In the genomic region with DNA sequence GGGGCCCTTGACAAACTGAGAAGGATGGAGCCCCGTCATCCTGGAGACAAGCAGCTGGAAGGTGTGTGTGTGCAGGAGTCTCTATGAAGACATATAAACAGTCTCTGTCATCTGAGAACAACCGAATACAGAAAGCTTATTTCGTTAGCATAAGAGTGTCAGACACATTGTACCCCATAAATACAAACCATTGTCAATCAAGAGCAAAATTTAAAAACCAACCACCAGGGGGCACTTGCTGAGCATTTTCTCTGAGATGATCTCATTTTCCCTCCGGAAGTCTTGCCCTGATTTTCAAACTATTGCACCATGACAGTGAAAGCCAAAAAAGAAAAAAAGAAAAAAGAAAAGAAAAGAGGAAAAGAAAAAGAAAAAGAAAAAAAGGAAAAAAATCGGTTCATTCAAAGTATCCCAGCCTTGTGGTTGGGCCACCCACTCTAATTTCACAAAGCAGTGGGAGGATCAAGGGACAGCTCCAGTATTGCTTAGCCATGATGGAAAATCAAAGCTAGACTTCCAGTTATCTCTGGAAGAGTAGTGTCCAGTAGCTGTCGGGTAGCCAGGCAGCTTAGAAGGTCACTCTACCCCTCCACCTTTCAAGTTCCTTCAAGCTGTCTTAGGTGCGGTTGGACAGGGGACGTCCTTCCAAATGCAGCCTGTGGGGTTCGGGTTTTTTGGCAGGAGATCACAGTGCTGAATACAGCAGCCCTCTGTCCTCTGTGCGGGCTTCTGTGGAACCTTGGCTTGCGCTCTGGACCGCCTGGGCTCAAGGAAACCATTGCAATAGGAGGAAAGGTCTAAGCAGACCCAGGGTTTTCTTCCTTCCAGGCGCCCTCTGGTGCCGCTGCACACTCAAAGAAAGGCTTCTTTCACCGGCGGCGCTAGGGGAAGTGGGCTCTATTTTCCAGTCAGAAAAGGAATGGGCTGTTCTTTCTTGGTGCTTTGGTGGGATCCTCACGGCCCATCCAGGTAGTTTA, we compare ENCODE assay signal across 8 mouse cellular contexts. TPM values are rescaled to one million over a fixed set of nuclear protein-coding genes. Genes with fewer than 3 reads are reported as not detected.
DNase-seq lines count a peak whose midpoint lies in the region; ATAC-seq lines count a peak whose summit lies in the region.

No protein-coding gene starts in this region.

- peak; percentile 49 for DNase-seq in urinary bladder, postnatal 14 days (ENCODE audit: low spot score)
- DNase-seq in urinary bladder, postnatal 10 days (ENCODE audit: low spot score): no peak
- DNase-seq in cerebellum, adult 11 months: peak; percentile 47
- DNase-seq in thymus, postnatal 0 days (ENCODE audit: low spot score): peak; percentile 74

- H3K27me3 ChIP-seq in forebrain, embryonic 16.5 days (replicated peaks; ENCODE audit: control insufficient read depth, insufficient read depth, low read length): no peaks in the 10 kb centered on the region
- H3K27me3 ChIP-seq in hindbrain, embryonic 15.5 days: no peaks in the 10 kb centered on the region
- 0 out of 2 replicates have a peak, but pooled peaks cover 3% of the 10 kb centered on the region for H3K27me3 ChIP-seq in limb, embryonic 13.5 days
- H3K27me3 ChIP-seq in midbrain, embryonic 16.5 days (ENCODE audit: control insufficient read depth, insufficient read depth, low read depth, low read length): no peaks in the 10 kb centered on the region

- 18% methylated on average over 18 of the region's 18 CpGs for WGBS in forebrain, embryonic 16.5 days
- WGBS in hindbrain, embryonic 15.5 days: 43% methylated on average over 18 of the region's 18 CpGs
- 51% methylated on average over 18 of the region's 18 CpGs for WGBS in limb, embryonic 13.5 days
- 34% methylated on average over 18 of the region's 18 CpGs for WGBS in midbrain, embryonic 16.5 days

- H3K4me1 ChIP-seq in forebrain, embryonic 16.5 days (replicated peaks; ENCODE audit: control insufficient read depth, insufficient read depth, low read length): peaks cover 9% of the 10 kb centered on the region
- H3K4me1 ChIP-seq in hindbrain, embryonic 15.5 days (replicated peaks): no peaks in the 10 kb centered on the region
- no peaks in the 10 kb centered on the region for H3K4me1 ChIP-seq in limb, embryonic 13.5 days
- H3K4me1 ChIP-seq in midbrain, embryonic 16.5 days (ENCODE audit: control insufficient read depth, insufficient read depth, low read length): peaks cover 5% of the 10 kb centered on the region

- H3K36me3 ChIP-seq in forebrain, embryonic 16.5 days (ENCODE audit: control insufficient read depth, insufficient read depth): no peaks in the 10 kb centered on the region
- no peaks in the 10 kb centered on the region for H3K36me3 ChIP-seq in hindbrain, embryonic 15.5 days
- H3K36me3 ChIP-seq in limb, embryonic 13.5 days: no peaks in the 10 kb centered on the region
- no peaks in the 10 kb centered on the region for H3K36me3 ChIP-seq in midbrain, embryonic 16.5 days (ENCODE audit: control insufficient read depth, insufficient read depth, low read length)

- peak overlapping the region; percentile 44; the same call in 1 of the 2 replicates for H3K27ac ChIP-seq in forebrain, embryonic 16.5 days (ENCODE audit: low read length)
- peak overlapping the region; percentile 50 for H3K27ac ChIP-seq in hindbrain, embryonic 15.5 days (replicated peaks)
- H3K27ac ChIP-seq in limb, embryonic 13.5 days: no peak overlapping the region
- H3K27ac ChIP-seq in midbrain, embryonic 16.5 days (ENCODE audit: low read length): peak overlapping the region; percentile 52

- H3K4me2 ChIP-seq in forebrain, embryonic 16.5 days (ENCODE audit: low read length): peak overlapping the region; percentile 46
- peak overlapping the region; percentile 35 for H3K4me2 ChIP-seq in hindbrain, embryonic 15.5 days
- peak overlapping the region; percentile 25; the same call in 1 of the 2 replicates for H3K4me2 ChIP-seq in limb, embryonic 13.5 days (replicated peaks)
- H3K4me2 ChIP-seq in midbrain, embryonic 16.5 days (ENCODE audit: low read length): peak overlapping the region; percentile 43

- H3K4me3 ChIP-seq in forebrain, embryonic 16.5 days (replicated peaks; ENCODE audit: low read length): peak overlapping the region; percentile 2; the same call in 1 of the 2 replicates
- no peak overlapping the region for H3K4me3 ChIP-seq in hindbrain, embryonic 15.5 days
- H3K4me3 ChIP-seq in limb, embryonic 13.5 days: no peak overlapping the region
- H3K4me3 ChIP-seq in midbrain, embryonic 16.5 days (ENCODE audit: low read depth, low read length): no peak overlapping the region

- peak; percentile 82 for ATAC-seq in forebrain, embryonic 16.5 days
- peak; percentile 85 for ATAC-seq in hindbrain, embryonic 15.5 days (ENCODE audit: low FRiP score, low read depth)
- no peak for ATAC-seq in limb, embryonic 13.5 days (ENCODE audit: low FRiP score, low read depth)
- ATAC-seq in midbrain, embryonic 16.5 days: peak; percentile 61

- no peaks in the 10 kb centered on the region for H3K9me3 ChIP-seq in forebrain, embryonic 16.5 days (ENCODE audit: control insufficient read depth, low read length)
- H3K9me3 ChIP-seq in hindbrain, embryonic 15.5 days: no peaks in the 10 kb centered on the region
- peaks cover 4% of the 10 kb centered on the region; the same call in 1 of the 2 replicates for H3K9me3 ChIP-seq in limb, embryonic 13.5 days
- no peaks in the 10 kb centered on the region for H3K9me3 ChIP-seq in midbrain, embryonic 16.5 days (replicated peaks; ENCODE audit: control insufficient read depth, low read length, poor library complexity, severe bottlenecking)

- peak overlapping the region; percentile 41 for H3K9ac ChIP-seq in forebrain, embryonic 16.5 days (replicated peaks; ENCODE audit: low read depth, low read length)
- no peak overlapping the region for H3K9ac ChIP-seq in hindbrain, embryonic 15.5 days
- no peak overlapping the region for H3K9ac ChIP-seq in limb, embryonic 13.5 days
- H3K9ac ChIP-seq in midbrain, embryonic 16.5 days (ENCODE audit: low read depth, low read length): no peak overlapping the region

RNA-seq across cellular contexts. Expression of gene Erv3, which starts 31.3 kb away (rescaled TPM):
- not detected in 2 replicates for polyA plus RNA-seq in forebrain, embryonic 16.5 days (2015; fragmentation: Nextera tagmentation; extraction: Ambion mirVana)
- polyA plus RNA-seq in hindbrain, embryonic 15.5 days (2015; fragmentation: Nextera tagmentation; extraction: Ambion mirVana): not detected in 2 replicates
- not detected in 2 replicates for polyA plus RNA-seq in limb, embryonic 13.5 days (2015; fragmentation: Nextera tagmentation; extraction: Ambion mirVana)
- polyA plus RNA-seq in midbrain, embryonic 16.5 days (2015; fragmentation: Nextera tagmentation; extraction: Ambion mirVana): 0.06 TPM in 1 of 2 replicates, not detected in the other
- 0.06 and 0.10 TPM in 2 replicates for polyA plus RNA-seq in thymus, postnatal 0 days (2015; fragmentation: Nextera tagmentation; extraction: Ambion mirVana)
